Mouse (Mus musculus) urinary bladder, postnatal 36 days (tissue): ENCODE data around the gene Atraid.
A peak's percentile ranks its signal among the peaks of the same experiment; 100 is the strongest.

Source experiments
- DNase-seq, 2 experiments: peaks; one replicate each; pipeline ENCODE4 v3.0.0; 2022; ENCODE audit warnings: low spot score in 2 of 2, mixed read lengths in 1 of 2

The Atraid gene

GRCm38 (mm10) chr5:31094799-31095691 lies 46.9 kb downstream of the Atraid start:
- peak in 1 of 2 experiments; percentile 31 for DNase-seq

- DNase-seq: no peak
Measured at GRCm38 (mm10) chr5:31095711-31096480, 47.8 kb downstream of the Atraid start.
